Mouse (Mus musculus): ENCODE measurements at regions not wholly inside any gene's neighbourhood (a gene's known extent, or its start where the extent isn't known, plus 50 kb on each side); places are given as distances from the start of the nearest gene placed in this dataset.

DNA sequence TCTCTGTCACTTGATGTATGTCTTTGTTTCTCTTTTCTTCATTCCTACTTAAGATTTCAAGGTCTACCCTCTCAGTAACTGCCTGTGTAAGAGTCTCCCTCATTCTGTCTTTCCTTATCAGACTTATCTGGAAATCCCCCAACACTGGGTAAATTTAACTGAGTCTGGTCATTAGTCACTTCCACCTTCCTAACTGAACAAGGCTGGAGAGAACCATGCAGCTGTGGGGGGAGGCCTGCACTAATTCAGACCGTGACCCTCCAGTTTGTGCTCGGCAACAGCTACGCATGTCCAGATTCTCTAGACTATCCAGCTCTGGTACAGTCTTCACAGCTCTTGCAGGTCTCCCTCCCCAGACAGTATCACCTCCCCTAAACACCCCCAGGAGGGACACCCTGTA, 103.3 kb downstream of the Prox1 start:
- Histone ChIP-seq H3K27ac (ENCODE audit: insufficient read depth, low read depth, low read length, poor library complexity, severe bottlenecking) (no peak overlapping the region), H3K36me3 (ENCODE audit: control insufficient read depth, insufficient read depth, low read length, poor library complexity, severe bottlenecking) (no peaks in the 10 kb centered on the region), H3K4me3 (ENCODE audit: insufficient read depth in 1 of 2, low read depth in 1 of 2, low read length in 2 of 2, poor library complexity in 1 of 2, severe bottlenecking in 1 of 2) (no peak overlapping the region), H3K9me3 (ENCODE audit: control insufficient read depth, insufficient read depth, low read depth, low read length) (no peaks in the 10 kb centered on the region), H3K9ac (ENCODE audit: insufficient read depth, low read depth, low read length, poor library complexity, severe bottlenecking) (no peak overlapping the region), H3K4me1 (ENCODE audit: control insufficient read depth in 2 of 2, insufficient read depth in 2 of 2, low read length in 2 of 2, poor library complexity in 1 of 2) (no peaks in the 10 kb centered on the region)
- TF ChIP-seq MAFK (IDR thresholded peaks at IDR 0.05; ENCODE audit: insufficient read depth, low read depth, low read length), result no peak
- TF ChIP-seq ZC3H11A (IDR thresholded peaks at IDR 0.05; ENCODE audit: borderline replicate concordance, low read depth, low read length), result no peak
- no peak for TF ChIP-seq CHD2 (IDR thresholded peaks at IDR 0.05; ENCODE audit: low read depth, low read length)
- TF ChIP-seq ZNF384 (IDR thresholded peaks at IDR 0.05; ENCODE audit: low read depth, low read length), result no peak
- TF ChIP-seq HCFC1 (IDR thresholded peaks at IDR 0.05; ENCODE audit: borderline replicate concordance, insufficient read depth, low read length), result no peak
- no peak for DNase-seq (ENCODE audit: low read depth, low spot score)
- in situ Hi-C loops (cut with MboI; ENCODE audit: low sequenced_read_pairs in 2 of 2, unreplicated experiment in 2 of 2), result no loop called here

DNA sequence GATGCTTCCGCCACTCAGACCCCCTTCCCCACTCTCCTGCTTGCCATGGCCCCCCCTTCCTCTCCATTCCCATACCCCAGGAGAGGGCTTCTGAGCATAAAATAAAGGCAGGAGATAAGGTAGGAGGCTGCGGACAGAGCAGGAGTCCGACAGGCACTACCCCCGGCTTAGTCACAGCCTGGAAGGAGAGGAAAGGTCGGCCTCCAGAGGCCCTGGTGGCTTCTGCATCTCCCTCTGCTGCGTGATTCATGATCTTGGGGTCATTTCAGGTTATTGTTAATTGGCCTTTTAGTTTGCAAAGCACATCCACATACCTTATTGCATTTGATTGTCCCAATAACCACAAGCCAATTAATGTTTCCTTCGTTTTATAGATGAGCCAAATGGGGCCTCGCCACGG, 104.1 kb downstream of the Prox1 start:
- Histone ChIP-seq H3K9ac (ENCODE audit: insufficient read depth, low read depth, low read length, poor library complexity, severe bottlenecking) (no peak overlapping the region), H3K36me3 (ENCODE audit: control insufficient read depth, insufficient read depth, low read length, poor library complexity, severe bottlenecking) (no peaks in the 10 kb centered on the region), H3K27ac (ENCODE audit: insufficient read depth, low read depth, low read length, poor library complexity, severe bottlenecking) (no peak overlapping the region), H3K4me3 (ENCODE audit: insufficient read depth in 1 of 2, low read depth in 1 of 2, low read length in 2 of 2, poor library complexity in 1 of 2, severe bottlenecking in 1 of 2) (no peak overlapping the region), H3K9me3 (ENCODE audit: control insufficient read depth, insufficient read depth, low read depth, low read length) (no peaks in the 10 kb centered on the region), H3K4me1 (ENCODE audit: control insufficient read depth in 2 of 2, insufficient read depth in 2 of 2, low read length in 2 of 2, poor library complexity in 1 of 2) (no peaks in the 10 kb centered on the region)
- no peak for TF ChIP-seq CHD2 (IDR thresholded peaks at IDR 0.05; ENCODE audit: low read depth, low read length)
- TF ChIP-seq HCFC1 (IDR thresholded peaks at IDR 0.05; ENCODE audit: borderline replicate concordance, insufficient read depth, low read length), result no peak
- no peak for TF ChIP-seq MAFK (IDR thresholded peaks at IDR 0.05; ENCODE audit: insufficient read depth, low read depth, low read length)
- no peak for TF ChIP-seq ZNF384 (IDR thresholded peaks at IDR 0.05; ENCODE audit: low read depth, low read length)
- no peak for TF ChIP-seq ZC3H11A (IDR thresholded peaks at IDR 0.05; ENCODE audit: borderline replicate concordance, low read depth, low read length)
- no peak for DNase-seq (ENCODE audit: low read depth, low spot score)
- in situ Hi-C loops (cut with MboI; ENCODE audit: low sequenced_read_pairs in 2 of 2, unreplicated experiment in 2 of 2), result no loop called here

DNA sequence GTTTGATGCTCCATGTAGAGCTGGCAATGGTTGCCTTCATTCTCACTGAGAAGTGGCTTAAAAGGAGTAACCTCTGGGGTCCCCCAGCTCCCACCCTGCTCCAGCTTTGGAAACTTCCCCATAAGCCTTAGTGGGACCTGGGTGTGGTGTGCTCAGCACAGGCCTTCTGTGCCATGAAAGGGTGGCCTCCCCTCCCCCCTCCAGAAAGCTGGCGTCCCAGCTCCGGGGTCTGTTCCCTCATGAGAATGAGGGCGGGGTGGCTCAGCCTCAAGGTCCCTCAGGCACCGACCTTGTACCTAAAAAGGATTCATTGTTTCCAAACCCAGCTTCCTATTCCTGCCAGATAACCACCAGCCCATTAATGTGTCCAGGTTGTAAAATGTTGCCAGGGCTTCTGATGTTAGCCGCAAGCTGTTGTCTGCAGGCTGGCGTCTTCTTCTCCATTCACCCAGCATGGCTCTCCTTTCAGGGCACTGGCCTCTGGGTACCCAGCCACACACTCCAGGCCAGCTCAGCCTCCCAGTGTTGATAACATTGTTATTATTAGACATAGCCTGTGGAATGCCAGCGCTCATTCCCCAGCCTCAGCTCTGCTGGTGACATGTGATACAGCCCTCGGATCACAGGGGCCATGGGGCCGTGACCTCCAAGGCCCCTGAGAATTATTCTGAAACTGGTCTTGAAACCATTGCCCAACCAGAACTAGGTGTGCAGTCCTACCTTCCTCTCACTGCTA, 108.8 kb downstream of the Prox1 start:
- in situ Hi-C loops (cut with MboI; ENCODE audit: low sequenced_read_pairs in 2 of 2, unreplicated experiment in 2 of 2), result no loop called here
- Histone ChIP-seq H3K36me3 (ENCODE audit: control insufficient read depth, insufficient read depth, low read length, poor library complexity, severe bottlenecking) (no peaks in the 10 kb centered on the region), H3K27ac (ENCODE audit: insufficient read depth, low read depth, low read length, poor library complexity, severe bottlenecking) (no peak overlapping the region), H3K4me3 (ENCODE audit: insufficient read depth in 1 of 2, low read depth in 1 of 2, low read length in 2 of 2, poor library complexity in 1 of 2, severe bottlenecking in 1 of 2) (no peak overlapping the region), H3K4me1 (ENCODE audit: control insufficient read depth in 2 of 2, insufficient read depth in 2 of 2, low read length in 2 of 2, poor library complexity in 1 of 2) (no peaks in the 10 kb centered on the region), H3K9ac (ENCODE audit: insufficient read depth, low read depth, low read length, poor library complexity, severe bottlenecking) (no peak overlapping the region), H3K9me3 (ENCODE audit: control insufficient read depth, insufficient read depth, low read depth, low read length) (no peaks in the 10 kb centered on the region)
- DNase-seq (ENCODE audit: low read depth, low spot score), result no peak
- no peak for TF ChIP-seq ZNF384 (IDR thresholded peaks at IDR 0.05; ENCODE audit: low read depth, low read length)

DNA sequence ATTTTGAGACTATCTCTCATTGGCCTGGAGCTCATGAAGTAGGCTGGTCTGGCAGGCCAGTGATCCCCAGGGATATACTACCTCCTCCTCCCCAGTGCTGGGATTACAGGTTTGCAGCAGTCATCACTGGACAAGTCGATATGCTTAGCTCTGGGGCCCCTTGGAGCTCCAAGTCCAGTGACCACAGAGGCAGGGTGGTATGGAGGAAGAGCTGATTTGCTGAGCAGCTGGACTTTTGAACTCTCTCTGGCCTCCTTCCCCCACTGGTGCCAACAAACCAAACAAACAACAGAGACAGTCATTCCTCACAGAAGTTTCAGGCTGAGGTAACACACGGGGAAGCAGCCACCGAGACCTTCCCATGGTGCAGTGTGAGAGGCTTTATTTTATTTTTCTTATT, 111.5 kb downstream of the Prox1 start:
- no peak overlapping the region for H3K9ac ChIP-seq (ENCODE audit: insufficient read depth, low read depth, low read length, poor library complexity, severe bottlenecking)
- H3K27ac ChIP-seq (ENCODE audit: insufficient read depth, low read depth, low read length, poor library complexity, severe bottlenecking), result no peak overlapping the region
- no peaks in the 10 kb centered on the region for H3K9me3 ChIP-seq (ENCODE audit: control insufficient read depth, insufficient read depth, low read depth, low read length)
- DNase-seq (ENCODE audit: low read depth, low spot score), result no peak
- H3K36me3 ChIP-seq (ENCODE audit: control insufficient read depth, insufficient read depth, low read length, poor library complexity, severe bottlenecking), result no peaks in the 10 kb centered on the region
- in situ Hi-C loops (cut with MboI; ENCODE audit: low sequenced_read_pairs in 2 of 2, unreplicated experiment in 2 of 2), result no loop called here
- no peak overlapping the region for H3K4me3 ChIP-seq (ENCODE audit: insufficient read depth in 1 of 2, low read depth in 1 of 2, low read length in 2 of 2, poor library complexity in 1 of 2, severe bottlenecking in 1 of 2)
- no peaks in the 10 kb centered on the region for H3K4me1 ChIP-seq (ENCODE audit: control insufficient read depth in 2 of 2, insufficient read depth in 2 of 2, low read length in 2 of 2, poor library complexity in 1 of 2)
- TF ChIP-seq ZC3H11A (IDR thresholded peaks at IDR 0.05; ENCODE audit: borderline replicate concordance, low read depth, low read length) (no peak), MAFK (IDR thresholded peaks at IDR 0.05; ENCODE audit: insufficient read depth, low read depth, low read length) (no peak), CHD2 (IDR thresholded peaks at IDR 0.05; ENCODE audit: low read depth, low read length) (no peak), ZNF384 (IDR thresholded peaks at IDR 0.05; ENCODE audit: low read depth, low read length) (no peak), HCFC1 (IDR thresholded peaks at IDR 0.05; ENCODE audit: borderline replicate concordance, insufficient read depth, low read length) (no peak)

DNA sequence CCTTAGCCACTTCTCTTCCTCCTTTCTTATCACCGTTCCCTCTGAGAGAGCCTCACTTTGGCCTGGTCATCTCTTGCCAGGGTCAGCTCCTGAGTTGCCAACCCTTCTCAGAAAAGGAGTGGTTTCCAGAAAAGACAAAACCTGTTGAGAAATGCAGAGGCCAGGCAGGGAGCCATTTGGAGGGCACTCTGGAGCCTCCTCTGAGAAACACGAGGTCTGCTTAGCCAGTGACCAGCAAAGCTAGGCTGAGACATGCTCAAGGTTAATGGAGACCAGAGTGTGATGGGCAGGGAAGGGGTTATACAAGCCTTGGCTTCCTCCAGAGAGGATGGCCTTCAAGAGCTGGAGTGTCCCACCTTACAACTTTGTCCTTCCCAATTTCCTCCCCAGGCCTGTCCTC, 113.6 kb downstream of the Prox1 start:
- Histone ChIP-seq H3K4me1 (ENCODE audit: control insufficient read depth in 2 of 2, insufficient read depth in 2 of 2, low read length in 2 of 2, poor library complexity in 1 of 2) (no peaks in the 10 kb centered on the region), H3K9ac (ENCODE audit: insufficient read depth, low read depth, low read length, poor library complexity, severe bottlenecking) (no peak overlapping the region), H3K9me3 (ENCODE audit: control insufficient read depth, insufficient read depth, low read depth, low read length) (no peaks in the 10 kb centered on the region), H3K4me3 (ENCODE audit: insufficient read depth in 1 of 2, low read depth in 1 of 2, low read length in 2 of 2, poor library complexity in 1 of 2, severe bottlenecking in 1 of 2) (no peak overlapping the region), H3K36me3 (ENCODE audit: control insufficient read depth, insufficient read depth, low read length, poor library complexity, severe bottlenecking) (no peaks in the 10 kb centered on the region), H3K27ac (ENCODE audit: insufficient read depth, low read depth, low read length, poor library complexity, severe bottlenecking) (no peak overlapping the region)
- in situ Hi-C loops (cut with MboI; ENCODE audit: low sequenced_read_pairs in 2 of 2, unreplicated experiment in 2 of 2), result no loop called here
- no peak for DNase-seq (ENCODE audit: low read depth, low spot score)
- TF ChIP-seq ZC3H11A (IDR thresholded peaks at IDR 0.05; ENCODE audit: borderline replicate concordance, low read depth, low read length), result no peak
- no peak for TF ChIP-seq ZNF384 (IDR thresholded peaks at IDR 0.05; ENCODE audit: low read depth, low read length)
- TF ChIP-seq HCFC1 (IDR thresholded peaks at IDR 0.05; ENCODE audit: borderline replicate concordance, insufficient read depth, low read length), result no peak
- TF ChIP-seq MAFK (IDR thresholded peaks at IDR 0.05; ENCODE audit: insufficient read depth, low read depth, low read length), result no peak
- no peak for TF ChIP-seq CHD2 (IDR thresholded peaks at IDR 0.05; ENCODE audit: low read depth, low read length)

Measured in ES-E14 (cell line).